Mouse (Mus musculus): ENCODE results near the gene Atp8b4. TPM values are rescaled to one million over a fixed set of nuclear protein-coding genes. Genes with fewer than 3 reads are reported as not detected.

Atp8b4 gene
- polyA plus RNA-seq, 1 experiment from 2014 or later = 0.93 TPM

- 74% methylated on average over 2 of the region's 2 CpGs for WGBS
Observed at GRCm38 (mm10) chr2:126416772-126417171, 83.7 kb downstream of the Atp8b4 start.

DNA sequence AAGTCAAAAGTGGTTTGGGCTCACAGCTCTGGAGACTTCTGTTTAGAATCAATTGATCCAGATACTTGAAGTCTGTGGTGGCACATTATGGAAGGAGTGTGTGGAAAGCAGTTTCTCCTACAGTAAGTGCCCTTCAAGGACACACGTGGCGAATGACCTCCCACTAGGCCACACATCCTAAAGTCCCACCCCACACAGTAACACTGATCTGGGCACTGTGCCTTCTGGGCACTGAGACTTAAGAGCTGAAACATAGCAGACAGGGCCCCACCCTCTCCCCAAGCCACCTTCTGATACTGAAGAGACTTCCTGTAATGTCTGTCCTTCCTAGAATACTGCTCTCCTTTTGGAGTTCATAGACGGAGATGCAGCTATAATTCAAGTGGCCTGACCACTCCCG, 84.5 kb downstream of the Atp8b4 start:
- no peaks in the 10 kb centered on the region for H3K36me3 ChIP-seq (replicated peaks)
- H3K9ac ChIP-seq = no peak overlapping the region
- no peaks in the 10 kb centered on the region for H3K4me1 ChIP-seq
- no peak overlapping the region for H3K4me3 ChIP-seq (replicated peaks)
- no peaks in the 10 kb centered on the region for H3K9me3 ChIP-seq
- no peak for ATAC-seq (ENCODE audit: low FRiP score)
- WGBS = 49% methylated on average over 4 of the region's 4 CpGs
- no peak overlapping the region for H3K27ac ChIP-seq
- no peaks in the 10 kb centered on the region for H3K27me3 ChIP-seq
- no peak overlapping the region for H3K4me2 ChIP-seq

More at GRCm38 (mm10) chr2:126416772-126417171, 83.7 kb downstream of the Atp8b4 start:
- Histone ChIP-seq H3K36me3 (replicated peaks) (no peaks in the 10 kb centered on the region), H3K9me3 (no peaks in the 10 kb centered on the region), H3K4me1 (no peaks in the 10 kb centered on the region), H3K9ac (no peak overlapping the region), H3K27ac (no peak overlapping the region), H3K4me2 (no peak overlapping the region), H3K27me3 (no peaks in the 10 kb centered on the region), H3K4me3 (replicated peaks) (no peak overlapping the region)
- ATAC-seq (ENCODE audit: low FRiP score) = no peak

GRCm38 (mm10) chr2:126412759-126413158, 87.7 kb downstream of the Atp8b4 start:
- Histone ChIP-seq H3K27me3 (no peaks in the 10 kb centered on the region), H3K4me3 (replicated peaks) (no peak overlapping the region), H3K9ac (no peak overlapping the region), H3K9me3 (no peaks in the 10 kb centered on the region), H3K36me3 (replicated peaks) (no peaks in the 10 kb centered on the region), H3K4me1 (no peaks in the 10 kb centered on the region), H3K4me2 (no peak overlapping the region), H3K27ac (no peak overlapping the region)
- ATAC-seq (ENCODE audit: low FRiP score) = no peak

DNA sequence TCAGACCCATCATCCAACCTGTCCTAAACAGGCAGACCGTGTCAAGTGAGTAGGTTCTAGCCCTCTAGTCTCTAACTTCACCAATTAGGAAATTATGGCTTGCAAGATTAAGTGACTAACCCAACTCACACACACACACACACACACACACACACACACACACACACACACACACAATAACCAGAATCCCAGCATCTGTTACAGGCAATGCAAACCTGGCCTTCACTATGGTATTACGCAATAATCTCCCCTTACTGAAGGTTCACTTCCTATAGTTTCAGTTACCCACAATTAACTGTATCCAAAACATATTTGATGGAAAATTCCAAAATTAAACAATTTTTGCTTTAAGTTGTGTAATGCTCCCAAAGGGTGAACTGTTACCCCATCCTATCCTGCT, 101.0 kb downstream of the Atp8b4 start:
- Histone ChIP-seq H3K4me2 (no peak overlapping the region), H3K9ac (no peak overlapping the region), H3K9me3 (no peaks in the 10 kb centered on the region), H3K27ac (no peak overlapping the region), H3K36me3 (replicated peaks) (no peaks in the 10 kb centered on the region), H3K4me1 (no peaks in the 10 kb centered on the region), H3K27me3 (no peaks in the 10 kb centered on the region), H3K4me3 (replicated peaks) (no peak overlapping the region)
- 98% methylated on average over 2 of the region's 2 CpGs for WGBS
- no peak for ATAC-seq (ENCODE audit: low FRiP score)

DNA sequence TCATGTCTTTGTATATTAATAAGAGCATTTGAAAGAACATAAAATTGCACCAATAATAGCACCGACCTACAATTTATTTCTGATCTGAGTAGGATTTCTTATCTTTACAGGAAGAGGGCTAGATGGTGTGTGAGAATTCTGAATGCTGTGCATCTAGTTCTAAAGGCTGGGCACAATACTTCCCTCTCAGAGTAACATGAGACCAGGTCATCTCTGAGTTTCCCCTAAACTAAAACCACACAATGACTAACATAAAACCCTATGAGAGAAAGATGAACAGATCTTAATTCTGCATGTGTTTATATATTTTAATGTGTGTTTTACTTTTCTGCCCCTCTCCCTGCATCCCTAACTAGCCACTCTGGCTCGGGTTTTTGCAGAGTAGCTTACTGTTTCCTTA, 101.5 kb downstream of the Atp8b4 start:
- H3K36me3 ChIP-seq (replicated peaks) = no peaks in the 10 kb centered on the region
- no peaks in the 10 kb centered on the region for H3K9me3 ChIP-seq
- H3K27ac ChIP-seq = no peak overlapping the region
- no peak for ATAC-seq (ENCODE audit: low FRiP score)
- H3K27me3 ChIP-seq = no peaks in the 10 kb centered on the region
- H3K9ac ChIP-seq = no peak overlapping the region
- H3K4me3 ChIP-seq (replicated peaks) = no peak overlapping the region
- no peaks in the 10 kb centered on the region for H3K4me1 ChIP-seq
- 82% methylated on average over 2 of the region's 2 CpGs for WGBS
- no peak overlapping the region for H3K4me2 ChIP-seq

DNA sequence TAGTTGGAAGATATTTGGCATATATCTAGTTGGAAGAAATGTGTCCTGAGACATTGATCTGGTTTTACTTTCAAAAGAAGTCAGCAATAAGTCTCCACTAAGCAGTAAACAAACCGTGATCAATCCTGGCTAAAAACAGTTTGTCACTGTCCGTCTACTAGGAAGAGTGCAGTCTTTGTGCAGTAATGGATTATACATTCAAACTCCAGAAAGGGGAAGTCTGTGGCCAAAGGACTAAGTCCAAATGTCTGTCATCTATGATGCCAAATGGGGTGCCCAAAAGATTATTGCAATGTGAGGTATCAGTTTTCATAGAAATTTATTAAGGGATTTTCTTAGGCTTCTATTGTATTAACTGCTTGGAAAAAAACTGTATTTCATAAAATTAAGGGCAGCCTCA, 102.3 kb downstream of the Atp8b4 start:
- no peak overlapping the region for H3K4me2 ChIP-seq
- no peak for ATAC-seq (ENCODE audit: low FRiP score)
- WGBS = 83% methylated on average over 2 of the region's 2 CpGs

GRCm38 (mm10) chr2:126397513-126397912, 103.0 kb downstream of the Atp8b4 start:
- no peak overlapping the region for H3K27ac ChIP-seq
- H3K36me3 ChIP-seq (replicated peaks) = no peaks in the 10 kb centered on the region
- 86% methylated on average over 8 of the region's 8 CpGs for WGBS
- H3K4me2 ChIP-seq = no peak overlapping the region
- H3K9me3 ChIP-seq = no peaks in the 10 kb centered on the region
- H3K4me3 ChIP-seq (replicated peaks) = no peak overlapping the region
- no peaks in the 10 kb centered on the region for H3K27me3 ChIP-seq
- H3K9ac ChIP-seq = no peak overlapping the region
- no peaks in the 10 kb centered on the region for H3K4me1 ChIP-seq
- ATAC-seq (ENCODE audit: low FRiP score) = no peak

More for the DNA sequence above, 102.3 kb downstream of the Atp8b4 start:
- H3K27me3 ChIP-seq = no peaks in the 10 kb centered on the region
- H3K9me3 ChIP-seq = no peaks in the 10 kb centered on the region
- H3K36me3 ChIP-seq (replicated peaks) = no peaks in the 10 kb centered on the region
- H3K9ac ChIP-seq = no peak overlapping the region
- no peak overlapping the region for H3K4me3 ChIP-seq (replicated peaks)
- no peaks in the 10 kb centered on the region for H3K4me1 ChIP-seq
- no peak overlapping the region for H3K27ac ChIP-seq

DNA sequence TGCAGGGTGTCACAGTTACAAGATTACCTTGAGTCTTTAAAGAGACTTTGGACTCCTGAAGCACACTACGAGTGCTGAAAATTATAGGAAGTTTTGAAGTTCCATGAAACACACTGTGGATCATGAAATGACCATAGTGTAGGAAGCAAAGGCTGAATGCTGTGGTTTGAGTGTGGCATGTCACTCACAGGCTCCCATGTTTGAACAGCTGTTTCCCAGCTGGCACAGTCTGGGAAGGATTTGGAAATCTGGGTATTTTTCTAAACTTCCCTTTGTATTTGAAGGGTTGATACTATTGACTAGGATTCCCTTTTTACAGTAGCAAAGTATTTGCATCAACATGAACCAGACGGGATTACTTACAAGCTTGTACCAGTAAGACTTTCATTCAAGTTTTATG, 105.5 kb downstream of the Atp8b4 start:
- Histone ChIP-seq H3K27ac (no peak overlapping the region), H3K4me1 (no peaks in the 10 kb centered on the region), H3K27me3 (no peaks in the 10 kb centered on the region), H3K4me2 (no peak overlapping the region), H3K9ac (no peak overlapping the region), H3K4me3 (replicated peaks) (no peak overlapping the region), H3K9me3 (no peaks in the 10 kb centered on the region), H3K36me3 (replicated peaks) (no peaks in the 10 kb centered on the region)
- WGBS = 82% methylated on average over 2 of the region's 2 CpGs
- no peak for ATAC-seq (ENCODE audit: low FRiP score)

GRCm38 (mm10) chr2:126387458-126388037, 112.9 kb downstream of the Atp8b4 start:
- no peaks in the 10 kb centered on the region for H3K27me3 ChIP-seq
- H3K4me1 ChIP-seq = no peaks in the 10 kb centered on the region
- no peak for ATAC-seq (ENCODE audit: low FRiP score)
- no peak overlapping the region for H3K4me2 ChIP-seq
- WGBS = 91% methylated on average over 8 of the region's 8 CpGs
- H3K36me3 ChIP-seq (replicated peaks) = no peaks in the 10 kb centered on the region
- no peak overlapping the region for H3K9ac ChIP-seq
- H3K9me3 ChIP-seq = no peaks in the 10 kb centered on the region
- no peak overlapping the region for H3K27ac ChIP-seq
- H3K4me3 ChIP-seq (replicated peaks) = no peak overlapping the region

GRCm38 (mm10) chr2:126386056-126386455, 114.4 kb downstream of the Atp8b4 start:
- Histone ChIP-seq H3K4me1 (no peaks in the 10 kb centered on the region), H3K4me3 (replicated peaks) (no peak overlapping the region), H3K9me3 (no peaks in the 10 kb centered on the region), H3K9ac (no peak overlapping the region), H3K4me2 (no peak overlapping the region), H3K27me3 (no peaks in the 10 kb centered on the region), H3K27ac (no peak overlapping the region), H3K36me3 (replicated peaks) (no peaks in the 10 kb centered on the region)
- ATAC-seq (ENCODE audit: low FRiP score) = no peak

- Histone ChIP-seq H3K4me2 (no peak overlapping the region), H3K36me3 (replicated peaks) (no peaks in the 10 kb centered on the region), H3K27ac (no peak overlapping the region), H3K27me3 (no peaks in the 10 kb centered on the region), H3K4me1 (no peaks in the 10 kb centered on the region), H3K9me3 (no peaks in the 10 kb centered on the region), H3K4me3 (replicated peaks) (no peak overlapping the region), H3K9ac (no peak overlapping the region)
- WGBS = 86% methylated on average over 5 of the region's 5 CpGs
- no peak for ATAC-seq (ENCODE audit: low FRiP score)
Observed at GRCm38 (mm10) chr2:126380300-126380699, 120.2 kb downstream of the Atp8b4 start.

GRCm38 (mm10) chr2:126371634-126372033, 128.8 kb downstream of the Atp8b4 start:
- no peaks in the 10 kb centered on the region for H3K27me3 ChIP-seq
- no peak for ATAC-seq (ENCODE audit: low FRiP score)
- H3K4me3 ChIP-seq (replicated peaks) = no peak overlapping the region
- H3K9ac ChIP-seq = no peak overlapping the region
- no peaks in the 10 kb centered on the region for H3K36me3 ChIP-seq (replicated peaks)
- 94% methylated on average over 8 of the region's 8 CpGs for WGBS
- no peak overlapping the region for H3K27ac ChIP-seq
- no peaks in the 10 kb centered on the region for H3K4me1 ChIP-seq
- no peak overlapping the region for H3K4me2 ChIP-seq
- no peaks in the 10 kb centered on the region for H3K9me3 ChIP-seq

DNA sequence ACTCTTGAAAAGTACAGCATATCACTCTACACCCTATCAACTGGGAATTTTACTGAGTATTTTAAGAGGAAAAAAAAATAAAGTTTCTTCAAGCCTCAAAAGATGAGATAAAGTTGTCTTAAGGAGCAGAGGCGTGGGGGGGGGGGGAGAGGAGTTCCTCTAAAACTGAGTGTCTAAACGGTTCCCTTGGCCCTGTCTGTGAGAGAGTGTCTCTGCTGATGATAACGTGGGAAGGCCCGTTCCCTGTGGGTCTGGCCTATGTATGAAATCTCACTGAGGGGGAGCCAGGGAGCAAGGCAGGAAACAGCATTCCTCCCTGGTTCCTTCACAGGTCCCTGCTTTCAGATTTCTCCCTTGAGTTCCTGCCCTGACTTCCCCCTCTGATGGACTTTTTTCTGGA, 130.7 kb downstream of the Atp8b4 start:
- Histone ChIP-seq H3K27me3 (no peaks in the 10 kb centered on the region), H3K9ac (no peak overlapping the region), H3K4me3 (replicated peaks) (no peak overlapping the region), H3K4me2 (no peak overlapping the region), H3K36me3 (replicated peaks) (no peaks in the 10 kb centered on the region), H3K27ac (no peak overlapping the region), H3K4me1 (no peaks in the 10 kb centered on the region), H3K9me3 (no peaks in the 10 kb centered on the region)
- no peak for ATAC-seq (ENCODE audit: low FRiP score)
- 69% methylated on average over 4 of the region's 4 CpGs for WGBS

Measured in forebrain, embryonic 12.5 days (tissue).